Mouse (Mus musculus) liver, embryonic 14.5 days (tissue): Measurements from ENCODE around the gene Tmem165. TPM values are rescaled to one million over a fixed set of nuclear protein-coding genes. Genes with fewer than 3 reads are reported as not detected.

Experiments
- ATAC-seq: fragments of 200-750 bp; cut with Nextera tagmentation; 2 replicates; pipeline ENCODE4 v1.8.0; 2017; ENCODE audit warnings: moderate number of reproducible peaks, mild to moderate bottlenecking, moderate library complexity; ENCODE audit not compliant: insufficient read depth
- DNase-seq, 3 experiments: peaks; one replicate each; pipeline ENCODE4 v3.0.0-alpha.2; 2012 to 2013; ENCODE audit warnings: low read depth in 3 of 3, low spot score in 3 of 3
- H3K27ac ChIP-seq: fragments of 300-500 bp; sonication (generic); 2 replicates; pipeline ENCODE4 v1.5.1; 2014; ENCODE audit warnings: moderate library complexity, mild to moderate bottlenecking, control low read depth, inconsistent platforms
- H3K27me3 ChIP-seq: fragments of 300-500 bp; sonication (generic); 2 replicates; pipeline ENCODE4 v1.6.1; 2014; ENCODE audit warnings: mild to moderate bottlenecking, low read length, moderate library complexity; ENCODE audit not compliant: control insufficient read depth, insufficient read depth
- H3K36me3 ChIP-seq: fragments of 300-500 bp; sonication (generic); replicated peaks from 2 replicates; pipeline ENCODE4 v1.6.1; 2014; ENCODE audit warnings: low read depth; ENCODE audit not compliant: control insufficient read depth, insufficient read depth
- H3K4me1 ChIP-seq, 2 experiments: fragments of 200-500 bp in 1 of 2; fragments of 300-500 bp in 1 of 2; sonication (generic) in 1 of 2; replicated peaks; 2 replicates each; pipeline ENCODE4 v1.6.1; 2012 to 2014; ENCODE audit warnings: antibody characterized with exemption in 1 of 2, inconsistent platforms in 1 of 2, low read length in 1 of 2; ENCODE audit not compliant: control insufficient read depth in 2 of 2, insufficient read depth in 2 of 2
- H3K4me2 ChIP-seq: fragments of 300-500 bp; sonication (generic); 2 replicates; pipeline ENCODE4 v1.6.1; 2014; ENCODE audit warnings: low read depth, mild to moderate bottlenecking, control low read depth, moderate library complexity
- H3K4me3 ChIP-seq, 2 experiments: fragments of 200-500 bp in 1 of 2; fragments of 300-500 bp in 1 of 2; sonication (generic) in 1 of 2; 2 replicates each; pipeline ENCODE4 v1.5.1; 2012 to 2014; ENCODE audit warnings: low read depth in 2 of 2, low read length in 2 of 2, mild to moderate bottlenecking in 2 of 2, control low read depth in 1 of 2, inconsistent platforms in 1 of 2, moderate library complexity in 1 of 2; ENCODE audit not compliant: insufficient read depth in 1 of 2
- H3K9ac ChIP-seq: fragments of 300-500 bp; sonication (generic); replicated peaks from 2 replicates; pipeline ENCODE4 v1.6.1; 2014; ENCODE audit warnings: mild to moderate bottlenecking, control low read depth, moderate library complexity
- H3K9me3 ChIP-seq: fragments of 300-500 bp; sonication (generic); 2 replicates; pipeline ENCODE4 v1.6.1; 2016; ENCODE audit warnings: low read length, mixed read lengths; ENCODE audit not compliant: control insufficient read depth
- CTCF ChIP-seq: IDR thresholded peaks from 2 replicates; pipeline ENCODE4 v1.5.1; 2016; ENCODE audit warnings: antibody characterized with exemption, low read depth, control low read depth
- EP300 ChIP-seq: IDR thresholded peaks from 2 replicates; pipeline ENCODE4 v1.6.1; 2016; ENCODE audit warnings: antibody characterized with exemption, low read depth
- WGBS: fragments of 180-500 bp; shearing (Covaris S2); extraction: QIAGEN DNeasy Blood & Tissue Kit; methylation state at CpG from one replicate; pipeline ENCODE4 v1.1.7; 2014; ENCODE audit not compliant: insufficient replicate concordance; 5-methylcytosine and 5-hydroxymethylcytosine counted together
- polyA plus RNA-seq, 2 experiments: library from polyadenylated mRNA; depleted of rRNA in 1 of 2; stranded (reverse) in 1 of 2; unstranded in 1 of 2; fragments of >200 nt; fragmentation: Nextera tagmentation in 1 of 2; extraction: Ambion mirVana in 1 of 2; gene quantifications; 2 replicates each; pipeline versions ENCODE4 v1.2.1 to v1.2.3; 2012 to 2014

Gene Tmem165
- polyA plus RNA-seq, 2 experiments, result 23.8 to 34.5 TPM

- ATAC-seq (no peak), DNase-seq (no peak)
- Histone ChIP-seq H3K4me1 (peaks cover 0 to 13% of the 10 kb centered on the region in 2 experiments; a peak in 2 of 4 replicates), H3K9me3 (no peaks in the 10 kb centered on the region), H3K4me3 (no peak overlapping the region), H3K27me3 (no peaks in the 10 kb centered on the region), H3K9ac (no peak overlapping the region), H3K4me2 (no peak overlapping the region), H3K36me3 (no peaks in the 10 kb centered on the region), H3K27ac (no peak overlapping the region)
- 69% methylated on average over 6 of the region's 6 CpGs for WGBS
- TF ChIP-seq CTCF, result peak; percentile 13; the same call in 1 of the 2 replicates
- no peak for TF ChIP-seq EP300
These were observed 24.1 kb upstream of the Tmem165 start for GRCm38 (mm10) chr5:76159555-76159954.

GRCm38 (mm10) chr5:76160086-76160485 is 23.6 kb upstream of the Tmem165 start:
- Histone ChIP-seq H3K4me3 (no peak overlapping the region), H3K27me3 (no peaks in the 10 kb centered on the region), H3K9me3 (no peaks in the 10 kb centered on the region), H3K27ac (no peak overlapping the region), H3K4me2 (no peak overlapping the region), H3K9ac (no peak overlapping the region), H3K4me1 (peaks cover 0 to 13% of the 10 kb centered on the region in 2 experiments; a peak in 2 of 4 replicates), H3K36me3 (no peaks in the 10 kb centered on the region)
- 36% methylated on average over 3 of the region's 3 CpGs for WGBS
- TF ChIP-seq CTCF, result no peak
- no peak for TF ChIP-seq EP300
- no peak for ATAC-seq
- DNase-seq, result no peak

- DNase-seq, result no peak
- H3K4me2 ChIP-seq, result no peak overlapping the region
- peaks cover 0 to 13% of the 10 kb centered on the region in 2 experiments; a peak in 2 of 4 replicates for H3K4me1 ChIP-seq
- peak; percentile 79 for ATAC-seq
- 15% methylated on average over 6 of the region's 6 CpGs for WGBS
- H3K4me3 ChIP-seq, result no peak overlapping the region
- no peaks in the 10 kb centered on the region for H3K9me3 ChIP-seq
- no peak overlapping the region for H3K27ac ChIP-seq
- no peaks in the 10 kb centered on the region for H3K36me3 ChIP-seq
- no peaks in the 10 kb centered on the region for H3K27me3 ChIP-seq
- H3K9ac ChIP-seq, result no peak overlapping the region
- TF ChIP-seq CTCF (no peak), EP300 (peak; percentile 20; the same call in 1 of the 2 replicates)
These were observed 22.2 kb upstream of the Tmem165 start for GRCm38 (mm10) chr5:76161491-76161890.

GRCm38 (mm10) chr5:76162926-76163325 is 20.8 kb upstream of the Tmem165 start:
- peaks cover 0 to 13% of the 10 kb centered on the region in 2 experiments; a peak in 2 of 4 replicates for H3K4me1 ChIP-seq
- no peaks in the 10 kb centered on the region for H3K36me3 ChIP-seq
- H3K4me2 ChIP-seq, result no peak overlapping the region
- H3K9ac ChIP-seq, result no peak overlapping the region
- WGBS, result 37% methylated on average over 5 of the region's 5 CpGs
- ATAC-seq, result no peak
- no peak for DNase-seq
- H3K27me3 ChIP-seq, result no peaks in the 10 kb centered on the region
- no peak overlapping the region for H3K4me3 ChIP-seq
- no peaks in the 10 kb centered on the region for H3K9me3 ChIP-seq
- no peak for TF ChIP-seq CTCF
- TF ChIP-seq EP300, result no peak
- H3K27ac ChIP-seq, result no peak overlapping the region

DNA sequence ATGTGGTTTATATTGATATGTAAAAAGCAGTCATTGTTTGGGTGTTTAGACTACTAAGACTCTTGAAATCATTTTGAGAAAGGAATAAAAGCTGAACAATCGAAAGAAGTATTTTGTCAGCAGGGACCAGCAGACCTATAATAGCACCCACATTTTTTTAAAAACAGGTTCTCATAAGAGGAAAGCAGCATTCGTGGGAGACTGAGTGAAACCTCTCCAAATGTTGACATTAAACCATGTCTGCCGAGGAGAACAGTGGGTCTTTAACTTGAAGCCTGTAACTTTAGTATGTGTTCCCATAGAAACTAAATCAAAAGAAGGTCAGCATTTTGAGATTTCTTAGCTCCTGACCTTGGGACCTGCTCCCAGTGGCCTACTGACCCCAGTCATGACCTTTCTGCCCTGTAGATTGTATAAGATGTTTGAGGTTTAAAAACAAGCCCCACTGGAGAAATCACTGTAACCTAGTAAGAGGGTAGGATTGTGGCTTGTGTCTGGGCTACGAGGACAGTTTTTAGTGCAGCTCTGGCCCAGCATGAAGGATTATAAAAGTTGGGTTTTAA is 19.8 kb upstream of the Tmem165 start:
- WGBS, result 61% methylated on average over 4 of the region's 4 CpGs
- H3K9me3 ChIP-seq, result no peaks in the 10 kb centered on the region
- no peak for DNase-seq

More for the DNA sequence above, 19.8 kb upstream of the Tmem165 start:
- Histone ChIP-seq H3K4me2 (no peak overlapping the region), H3K27me3 (no peaks in the 10 kb centered on the region), H3K27ac (no peak overlapping the region), H3K36me3 (no peaks in the 10 kb centered on the region), H3K4me1 (peaks cover 0 to 17% of the 10 kb centered on the region in 2 experiments; a peak in 2 of 4 replicates), H3K4me3 (no peak overlapping the region), H3K9ac (no peak overlapping the region)
- ATAC-seq, result no peak
- TF ChIP-seq CTCF (no peak), EP300 (no peak)
